Mouse (Mus musculus) midbrain, postnatal 0 days (tissue): Measurements from ENCODE around the gene Spint4. TPM values are rescaled to one million over a fixed set of nuclear protein-coding genes. Genes with fewer than 3 reads are reported as not detected.

Source experiments
- ATAC-seq: fragments of 200-750 bp; cut with Nextera tagmentation; 2 replicates; pipeline ENCODE4 v1.8.0; 2017; ENCODE audit warnings: moderate number of reproducible peaks, mild to moderate bottlenecking, moderate TSS enrichment, moderate library complexity; ENCODE audit not compliant: low FRiP score
- DNase-seq: peaks from one replicate; pipeline ENCODE4 v3.0.0-alpha.2; 2015; ENCODE audit warnings: low spot score
- H3K27ac ChIP-seq: fragments of 300-500 bp; sonication (generic); 2 replicates; pipeline ENCODE4 v1.5.1; 2014; ENCODE audit warnings: low read depth, mild to moderate bottlenecking, low read length, mixed read lengths
- H3K27me3 ChIP-seq: fragments of 300-500 bp; sonication (generic); 2 replicates; pipeline ENCODE4 v1.6.1; 2014; ENCODE audit warnings: low read length, control low read depth, mixed read lengths; ENCODE audit not compliant: insufficient read depth
- H3K36me3 ChIP-seq: fragments of 300-500 bp; sonication (generic); 2 replicates; pipeline ENCODE4 v1.6.1; 2014; ENCODE audit warnings: low read length, control low read depth, mixed read lengths; ENCODE audit not compliant: insufficient read depth
- H3K4me1 ChIP-seq: fragments of 300-500 bp; sonication (generic); 2 replicates; pipeline ENCODE4 v1.6.1; 2014; ENCODE audit warnings: mild to moderate bottlenecking, control low read depth, antibody characterized with exemption, low read length, mixed read lengths; ENCODE audit not compliant: insufficient read depth
- H3K4me2 ChIP-seq: fragments of 300-500 bp; sonication (generic); 2 replicates; pipeline ENCODE4 v1.6.1; 2014; ENCODE audit warnings: low read depth, mild to moderate bottlenecking, low read length, mixed read lengths; ENCODE audit not compliant: poor library complexity, severe bottlenecking
- H3K4me3 ChIP-seq: fragments of 300-500 bp; sonication (generic); 2 replicates; pipeline ENCODE4 v1.5.1; 2014; ENCODE audit warnings: low read depth, mild to moderate bottlenecking, low read length, moderate library complexity
- H3K9ac ChIP-seq: fragments of 300-500 bp; sonication (generic); replicated peaks from 2 replicates; pipeline ENCODE4 v1.6.1; 2014; ENCODE audit warnings: mild to moderate bottlenecking, low read length, moderate library complexity, mixed read lengths; ENCODE audit not compliant: poor library complexity, severe bottlenecking
- H3K9me3 ChIP-seq: fragments of 300-500 bp; sonication (generic); 2 replicates; pipeline ENCODE4 v1.6.1; 2016; ENCODE audit warnings: low read length, control low read depth
- CTCF ChIP-seq: IDR thresholded peaks from 2 replicates; pipeline ENCODE4 v1.5.1; 2016; ENCODE audit warnings: antibody characterized with exemption, mild to moderate bottlenecking
- WGBS: fragments of 180-500 bp; shearing (Covaris S2); extraction: QIAGEN DNeasy Blood & Tissue Kit; methylation state at CpG from one replicate; pipeline ENCODE4 v1.1.7; 2014; 5-methylcytosine and 5-hydroxymethylcytosine counted together
- polyA plus RNA-seq: library from polyadenylated mRNA; unstranded; fragments of >200 nt; fragmentation: Nextera tagmentation; extraction: Ambion mirVana; gene quantifications from 2 replicates; pipeline ENCODE4 v1.2.1, GENCODE M21; 2015
- total RNA-seq: library from RNA; depleted of rRNA; stranded (reverse); fragments of >200 nt; gene quantifications from 2 replicates; pipeline ENCODE4 v1.2.3, GENCODE M21; 2014

The Spint4 gene
- total and polyA plus RNA-seq, 2 experiments from 2014 or later: not detected

GRCm38 (mm10) chr2:164673987-164674386 lies 24.3 kb upstream of the Spint4 start, which contains the start of gene Wfdc11:
Gene Wfdc11 (minus strand): TSS chr2:164674087.
- H3K27ac ChIP-seq: no peak within 1 kb of the TSS
- H3K9ac ChIP-seq: no peak within 1 kb of the TSS
- no peaks in the 10 kb centered on the region for H3K36me3 ChIP-seq
- no peak for DNase-seq
- no peaks in the 10 kb centered on the region for H3K9me3 ChIP-seq
- no peak within 1 kb of the TSS for H3K4me2 ChIP-seq
- ATAC-seq: no peak
- H3K4me3 ChIP-seq: no peak within 1 kb of the TSS
- no peaks in the 10 kb centered on the region for H3K27me3 ChIP-seq
- H3K4me1 ChIP-seq: no peaks in the 10 kb centered on the region
- 85% methylated on average over 7 of the region's 7 CpGs for WGBS
- TF ChIP-seq CTCF: no peak

DNA sequence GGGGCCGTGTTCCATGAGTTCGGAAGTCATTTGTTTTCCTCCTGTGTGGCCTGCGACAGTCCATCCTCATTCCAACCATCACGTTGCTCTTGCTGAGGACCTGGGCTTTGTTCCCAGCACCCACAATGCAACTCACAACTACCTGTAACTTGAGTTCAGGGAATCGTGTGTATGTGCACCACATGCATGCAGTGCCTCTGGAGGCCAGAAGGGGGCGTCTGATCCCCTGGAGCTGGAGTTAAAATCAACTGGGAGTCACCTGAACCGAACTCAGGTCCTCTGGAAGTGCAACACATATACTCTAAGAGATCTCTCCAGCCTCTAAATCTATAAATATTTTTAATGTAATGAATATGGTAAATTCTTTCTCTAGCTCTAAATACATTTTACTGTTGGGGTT lies 22.2 kb upstream of the Spint4 start:
- Histone ChIP-seq H3K4me2 (no peak overlapping the region), H3K9ac (no peak overlapping the region), H3K4me1 (no peaks in the 10 kb centered on the region), H3K4me3 (no peak overlapping the region), H3K9me3 (no peaks in the 10 kb centered on the region), H3K36me3 (no peaks in the 10 kb centered on the region), H3K27me3 (no peaks in the 10 kb centered on the region), H3K27ac (no peak overlapping the region)
- WGBS: 81% methylated on average over 7 of the region's 7 CpGs
- DNase-seq: no peak
- peak; percentile 27 for TF ChIP-seq CTCF
- no peak for ATAC-seq

- 88% methylated on average over 16 of the region's 16 CpGs for WGBS
- H3K27me3 ChIP-seq: no peaks in the 10 kb centered on the region
Observed at GRCm38 (mm10) chr2:164676916-164677685, 21.2 kb upstream of the Spint4 start.

GRCm38 (mm10) chr2:164678848-164679625 lies 19.3 kb upstream of the Spint4 start:
- no peaks in the 10 kb centered on the region for H3K27me3 ChIP-seq
- H3K4me3 ChIP-seq: peak overlapping the region; percentile 26
- 19% methylated on average over 19 of the region's 19 CpGs for WGBS
- ATAC-seq: peak; percentile 80
- H3K4me2 ChIP-seq: peak overlapping the region; percentile 48
- no peaks in the 10 kb centered on the region for H3K9me3 ChIP-seq
- peak; percentile 89 for TF ChIP-seq CTCF
- no peaks in the 10 kb centered on the region for H3K4me1 ChIP-seq
- DNase-seq: peak; percentile 85
- 0 out of 2 replicates have a peak overlapping the region, but pooled peaks have one; percentile 6 for H3K27ac ChIP-seq
- 0 out of 2 replicates have a peak overlapping the region, but pooled peaks have one; percentile 37 for H3K9ac ChIP-seq
- H3K36me3 ChIP-seq: no peaks in the 10 kb centered on the region

More at GRCm38 (mm10) chr2:164676916-164677685, 21.2 kb upstream of the Spint4 start:
- no peaks in the 10 kb centered on the region for H3K9me3 ChIP-seq
- DNase-seq (no peak), ATAC-seq (no peak)
- no peak overlapping the region for H3K9ac ChIP-seq
- H3K36me3 ChIP-seq: no peaks in the 10 kb centered on the region
- no peak overlapping the region for H3K27ac ChIP-seq
- no peaks in the 10 kb centered on the region for H3K4me1 ChIP-seq
- TF ChIP-seq CTCF: no peak
- no peak overlapping the region for H3K4me2 ChIP-seq
- no peak overlapping the region for H3K4me3 ChIP-seq

GRCm38 (mm10) chr2:164679906-164680305 lies 18.4 kb upstream of the Spint4 start:
- Histone ChIP-seq H3K27me3 (no peaks in the 10 kb centered on the region; the same call in 1 of the 2 replicates), H3K4me1 (no peaks in the 10 kb centered on the region), H3K4me2 (no peak overlapping the region), H3K36me3 (no peaks in the 10 kb centered on the region), H3K9me3 (no peaks in the 10 kb centered on the region), H3K27ac (no peak overlapping the region), H3K9ac (no peak overlapping the region), H3K4me3 (no peak overlapping the region)
- no peak for ATAC-seq
- WGBS: 60% methylated on average over 3 of the region's 3 CpGs
- TF ChIP-seq CTCF: no peak
- no peak for DNase-seq

GRCm38 (mm10) chr2:164684807-164685206 lies 13.5 kb upstream of the Spint4 start, which contains the start of gene Wfdc13:
Gene Wfdc13 (plus strand): TSS chr2:164685107.
- Histone ChIP-seq H3K4me1 (no peaks in the 10 kb centered on the region), H3K27ac (no peak within 1 kb of the TSS), H3K4me2 (no peak within 1 kb of the TSS), H3K9me3 (no peaks in the 10 kb centered on the region), H3K9ac (no peak within 1 kb of the TSS), H3K27me3 (no peaks in the 10 kb centered on the region; the same call in 1 of the 2 replicates), H3K4me3 (no peak within 1 kb of the TSS), H3K36me3 (no peaks in the 10 kb centered on the region)
- no peak for TF ChIP-seq CTCF
- no peak for ATAC-seq
- no peak for DNase-seq
- WGBS: 75% methylated on average over 3 of the region's 3 CpGs
